Mouse (Mus musculus): ENCODE measurements at regions not wholly inside any gene's neighbourhood (a gene's known extent, or its start where the extent isn't known, plus 50 kb on each side); places are given as distances from the start of the nearest gene placed in this dataset.

GRCm38 (mm10) chr2:131801212-131801611, 58.3 kb downstream of the Erv3 start:
- peak; percentile 72 for DNase-seq (ENCODE audit: low read depth, low spot score)

DNA sequence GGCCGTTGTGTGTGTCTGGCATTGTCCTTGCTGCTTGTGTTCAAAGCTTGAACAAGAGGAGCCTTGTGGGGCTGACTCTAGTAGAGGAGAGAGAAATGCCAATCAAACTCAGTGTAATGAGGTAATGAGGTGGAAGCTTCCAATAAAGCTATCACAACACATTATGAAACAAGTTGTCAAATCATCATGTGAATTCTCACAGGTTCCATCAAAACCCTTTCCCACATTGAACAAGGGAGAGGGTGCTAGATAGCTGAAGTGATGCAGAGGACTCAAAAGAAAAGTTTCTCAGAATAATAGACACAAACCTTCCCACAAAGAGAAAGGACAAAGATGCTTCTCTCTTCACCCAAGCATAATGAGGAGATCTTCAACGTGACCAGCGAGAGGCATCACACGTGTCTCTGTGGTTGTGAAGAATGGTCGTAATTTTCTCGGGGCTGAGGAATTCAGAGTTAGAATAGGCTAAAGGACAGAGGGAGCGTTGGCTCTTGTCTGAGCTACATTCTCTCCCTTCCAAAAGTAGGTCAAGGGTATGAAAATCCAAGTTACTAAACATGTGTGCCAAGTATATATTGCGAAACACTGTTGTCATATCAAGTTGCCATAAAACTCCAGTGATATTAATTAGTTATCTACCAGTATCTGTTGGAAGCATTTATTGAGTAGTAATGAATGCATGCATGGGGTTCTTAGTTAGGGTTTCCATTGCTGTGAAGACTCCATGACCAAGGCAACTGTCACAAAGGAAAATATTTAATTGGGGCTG, 59.2 kb downstream of the Erv3 start:
- DNase-seq (ENCODE audit: low read depth, low spot score), result no peak

DNA sequence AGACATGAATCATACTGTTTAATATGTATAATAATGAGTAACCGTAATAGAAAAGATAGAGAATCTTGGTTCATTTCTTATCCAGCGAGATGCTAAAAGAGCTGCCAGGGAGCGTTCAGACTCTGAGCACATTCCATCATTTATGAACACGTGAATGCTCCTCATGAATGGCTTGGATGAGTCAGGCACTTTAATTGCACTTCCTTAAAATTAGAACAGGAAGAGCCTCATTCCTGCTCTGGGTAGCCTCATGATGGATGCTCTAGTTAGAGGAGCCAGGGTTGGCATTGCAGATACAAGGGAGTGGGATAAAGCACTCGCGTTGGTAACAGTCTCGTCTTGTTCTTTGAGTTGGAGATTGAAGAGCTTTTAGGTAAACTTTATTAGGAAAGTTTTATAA, 60.1 kb downstream of the Erv3 start:
- DNase-seq (ENCODE audit: low read depth, low spot score), result no peak

GRCm38 (mm10) chr2:131797001-131797693, 62.4 kb downstream of the Erv3 start:
- DNase-seq (ENCODE audit: low read depth, low spot score), result peak; percentile 84

GRCm38 (mm10) chr2:131775381-131775780, 84.2 kb downstream of the Erv3 start:
- DNase-seq (ENCODE audit: low read depth, low spot score), result no peak

- no peak for DNase-seq (ENCODE audit: low read depth, low spot score)
Observed at GRCm38 (mm10) chr2:131773691-131774090, 85.9 kb downstream of the Erv3 start.

GRCm38 (mm10) chr2:131772163-131772562, 87.4 kb downstream of the Erv3 start:
- DNase-seq (ENCODE audit: low read depth, low spot score), result no peak

DNA sequence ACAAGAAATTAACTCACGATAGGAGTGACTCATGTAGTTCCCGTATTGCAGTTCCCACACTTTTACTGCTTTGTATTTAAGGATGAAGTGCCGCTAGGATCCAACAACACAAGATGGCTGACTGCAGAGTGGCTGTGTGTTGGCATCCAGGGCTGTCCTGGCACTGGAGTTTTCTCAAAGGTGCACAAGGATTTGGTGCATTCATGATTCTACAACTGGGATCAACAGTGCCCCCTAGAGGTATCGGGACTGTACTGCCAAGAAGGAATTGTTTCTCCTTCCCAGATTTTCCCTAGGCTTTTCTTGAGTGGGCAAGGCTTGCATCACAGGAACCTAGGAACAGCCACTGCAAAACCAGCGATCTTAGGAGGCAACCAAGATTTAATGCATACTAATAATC, 88.7 kb downstream of the Erv3 start:
- peak; percentile 85 for DNase-seq (ENCODE audit: low read depth, low spot score)

- no peak for DNase-seq (ENCODE audit: low read depth, low spot score)
Observed at GRCm38 (mm10) chr2:131769656-131770210, 89.8 kb downstream of the Erv3 start.

GRCm38 (mm10) chr2:131766500-131766899, 93.0 kb downstream of the Erv3 start:
- DNase-seq (ENCODE audit: low read depth, low spot score), result no peak

GRCm38 (mm10) chr2:131761507-131761906, 98.0 kb downstream of the Erv3 start:
- DNase-seq (ENCODE audit: low read depth, low spot score), result no peak

DNA sequence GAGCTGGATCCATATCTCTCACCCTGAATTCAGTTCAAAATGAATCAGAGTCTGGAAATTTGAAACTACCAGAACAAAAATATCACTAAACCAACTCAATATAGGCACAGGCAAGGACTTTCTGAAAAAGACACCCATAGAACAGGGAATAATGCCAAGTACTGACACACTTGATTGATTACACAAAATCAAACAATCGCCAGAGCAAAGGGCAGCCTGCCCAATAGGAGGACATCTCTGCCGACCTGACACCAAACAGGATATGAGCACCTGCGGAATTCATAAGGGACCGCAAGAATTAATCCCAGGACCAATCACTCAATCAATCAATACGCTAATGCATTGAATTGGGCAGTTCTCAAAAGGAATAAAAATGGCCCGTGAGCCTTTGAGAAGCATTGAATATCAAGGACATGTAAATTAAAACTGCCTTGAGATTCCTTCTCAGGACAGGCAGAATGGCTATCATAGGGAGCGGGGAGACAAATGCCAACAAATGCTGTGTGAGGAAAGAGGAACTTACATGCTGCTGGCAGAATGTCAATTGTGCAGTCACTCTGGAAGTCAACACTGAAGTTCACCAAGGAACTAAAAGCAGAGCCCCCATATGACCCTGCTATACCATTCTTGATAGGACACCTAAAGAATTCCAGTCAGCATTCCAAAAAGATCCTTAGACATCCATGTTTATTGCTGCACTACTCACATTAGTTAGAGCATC, 102.2 kb downstream of the Erv3 start:
- no peak for DNase-seq (ENCODE audit: low read depth, low spot score)

DNA sequence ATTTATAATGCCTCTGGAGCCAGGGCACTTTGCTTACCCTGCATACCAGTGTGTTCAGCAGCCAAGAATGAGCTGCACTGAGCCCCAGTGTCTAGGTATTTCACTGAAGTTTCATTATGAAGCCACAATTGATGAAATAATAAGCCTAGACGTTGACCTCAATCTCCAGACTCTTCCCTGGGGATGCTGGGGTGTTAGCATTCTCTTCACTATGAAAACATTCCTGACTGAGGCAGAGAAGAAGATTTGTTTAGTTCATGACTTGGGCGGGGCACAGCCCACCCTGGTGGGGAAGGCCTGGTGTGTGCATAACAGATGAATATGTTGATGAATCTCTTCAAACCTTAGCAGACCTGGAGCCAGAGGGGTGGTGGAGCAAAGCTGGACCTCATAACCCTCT, 104.4 kb downstream of the Erv3 start:
- peak; percentile 72 for DNase-seq (ENCODE audit: low read depth, low spot score)

- peak; percentile 18 for DNase-seq (ENCODE audit: low read depth, low spot score)
Observed at GRCm38 (mm10) chr2:131753436-131753835, 106.1 kb downstream of the Erv3 start.

GRCm38 (mm10) chr2:131750679-131751078, 108.9 kb downstream of the Erv3 start:
- no peak for DNase-seq (ENCODE audit: low read depth, low spot score)

GRCm38 (mm10) chr2:131750206-131750605, 109.3 kb downstream of the Erv3 start:
- DNase-seq (ENCODE audit: low read depth, low spot score), result no peak

DNA sequence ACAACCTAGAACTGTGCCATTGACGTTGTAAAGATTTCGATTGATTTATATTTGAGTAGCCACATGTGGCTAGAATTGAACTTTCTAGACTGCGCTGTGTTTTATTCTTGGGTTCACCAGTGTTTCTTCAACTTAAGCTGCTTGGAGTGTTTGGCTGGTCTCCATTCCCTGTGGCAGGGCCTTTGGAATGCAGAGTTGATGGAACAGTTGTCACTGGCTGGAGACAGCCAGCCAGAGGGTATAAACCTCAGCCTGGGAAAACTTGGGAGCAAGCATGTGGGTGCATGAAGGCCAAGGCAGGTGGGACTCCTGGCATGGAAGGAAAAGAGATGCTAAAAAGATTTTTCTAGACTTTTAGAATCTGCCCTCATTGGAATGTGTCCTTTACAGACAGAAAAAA, 109.8 kb downstream of the Erv3 start:
- DNase-seq (ENCODE audit: low read depth, low spot score), result no peak

DNA sequence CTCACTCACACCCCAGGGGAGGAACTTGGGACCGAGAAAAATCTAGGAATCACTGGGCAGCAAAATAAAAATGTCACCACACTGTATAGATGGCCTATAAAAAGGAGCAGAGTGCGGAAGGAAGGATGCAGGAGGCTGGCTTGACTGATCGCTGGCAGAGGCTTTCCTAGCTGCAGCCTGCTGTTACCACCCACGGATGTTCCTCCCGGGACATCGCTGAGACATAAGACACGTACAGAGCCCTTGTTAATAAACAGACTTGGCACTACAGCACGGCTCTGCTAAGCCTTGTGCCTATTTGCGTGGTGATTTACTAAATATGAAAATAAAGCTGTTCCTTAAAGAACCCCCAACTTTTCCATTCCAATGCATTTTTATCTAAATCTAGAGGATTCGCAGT, 110.8 kb downstream of the Erv3 start:
- DNase-seq (ENCODE audit: low read depth, low spot score), result no peak

DNA sequence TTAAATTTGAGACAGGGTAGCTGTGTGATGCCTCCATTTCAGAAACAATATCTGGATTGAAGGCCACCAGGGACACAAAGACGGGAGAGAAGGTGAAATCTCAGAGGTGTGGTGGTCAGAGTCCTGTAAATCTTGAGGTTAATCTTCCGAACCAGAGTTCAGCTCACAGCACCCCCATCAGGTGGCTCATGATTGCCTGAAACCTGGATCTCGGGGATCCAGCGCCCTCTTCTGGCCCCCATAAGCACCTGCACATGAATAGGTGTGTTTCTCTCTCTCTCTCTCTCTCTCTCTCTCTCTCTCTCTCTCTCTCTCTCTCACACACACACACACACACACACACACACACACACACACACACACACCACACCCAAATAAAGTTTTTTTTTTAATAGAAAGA, 111.8 kb downstream of the Erv3 start:
- peak; percentile 74 for DNase-seq (ENCODE audit: low read depth, low spot score)

GRCm38 (mm10) chr2:131745381-131745895, 114.1 kb downstream of the Erv3 start:
- DNase-seq (ENCODE audit: low read depth, low spot score), result no peak

DNA sequence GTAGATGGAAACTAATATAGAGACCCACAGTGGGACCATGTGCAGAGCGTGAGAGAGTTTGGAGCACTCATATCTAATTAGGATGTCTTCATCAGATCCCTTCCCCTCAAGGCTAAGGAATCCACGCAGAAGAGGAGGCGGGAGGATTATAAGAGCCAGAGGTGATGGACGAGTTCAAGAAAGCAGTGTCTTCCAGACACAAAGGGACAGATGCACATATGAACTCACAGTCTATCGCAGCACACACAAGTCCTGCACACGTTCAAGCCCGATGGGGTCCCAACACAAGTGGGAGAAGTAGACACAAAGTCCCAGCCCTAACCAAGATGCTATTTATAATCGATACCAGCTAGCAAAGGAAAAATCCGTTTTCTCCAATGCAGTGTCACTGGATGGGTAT, 114.6 kb downstream of the Erv3 start:
- DNase-seq (ENCODE audit: low read depth, low spot score), result no peak

- DNase-seq (ENCODE audit: low read depth, low spot score), result no peak
Observed at GRCm38 (mm10) chr2:131740456-131740855, 119.1 kb downstream of the Erv3 start.
